Comparison of ENCODE assay signal across 9 mouse cellular contexts in the genomic region with DNA sequence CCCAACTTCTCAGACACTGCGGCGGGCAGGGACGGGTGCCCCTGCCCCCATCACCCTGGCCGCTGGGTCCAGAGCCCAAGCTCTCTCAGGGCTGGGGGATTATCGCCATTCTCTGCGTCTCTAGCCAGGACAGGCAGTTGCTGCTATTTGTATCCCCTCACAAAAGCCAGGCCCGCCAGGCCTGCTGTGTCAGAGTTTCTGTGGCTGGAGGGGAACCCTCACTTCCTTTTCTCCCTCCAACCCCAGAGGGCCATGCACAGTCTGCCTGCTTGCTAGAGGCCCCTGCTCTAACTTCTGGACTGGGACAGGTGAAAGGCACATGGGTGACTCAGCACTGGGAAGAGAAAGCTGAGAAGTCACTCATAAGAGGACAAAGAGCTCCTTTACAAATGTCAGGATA. TPM values are rescaled to one million over a fixed set of nuclear protein-coding genes. Genes with fewer than 3 reads are reported as not detected.
DNase-seq lines count a peak whose midpoint lies in the region; ATAC-seq and TF ChIP-seq lines count a peak whose summit lies in the region.
"Had no signal": no experiment of that assay in that cellular context is flagged by ENCODE, and none has a peak within 500 bp of the region (broad histone marks: within the 10 kb centered on the region; RNA-seq: fewer than 3 reads in every experiment).

No protein-coding gene starts in this region.

- no peaks in the 10 kb centered on the region for H3K36me3 ChIP-seq in heart, embryonic 16.5 days (ENCODE audit: control insufficient read depth, insufficient read depth)
- H3K36me3 ChIP-seq in ES-Bruce4 (ENCODE audit: control insufficient read depth, insufficient read depth, low read length, poor library complexity, severe bottlenecking), result no peaks in the 10 kb centered on the region
- no peaks in the 10 kb centered on the region for H3K36me3 ChIP-seq in hindbrain, embryonic 12.5 days
- H3K36me3 ChIP-seq: G1E had no signal

- no peak overlapping the region for H3K4me3 ChIP-seq in heart, embryonic 16.5 days (ENCODE audit: low read length)
- peak overlapping the region; percentile 35 for H3K4me3 ChIP-seq in ES-Bruce4 (ENCODE audit: low read depth, low read length)
- 0 out of 2 replicates have a peak overlapping the region, but pooled peaks have one; percentile 4 for H3K4me3 ChIP-seq in hindbrain, embryonic 12.5 days

- H3K4me2 ChIP-seq in heart, embryonic 16.5 days (ENCODE audit: low read depth, low read length), result peak overlapping the region; percentile 36
- peak overlapping the region; percentile 31; the same call in 1 of the 2 replicates for H3K4me2 ChIP-seq in hindbrain, embryonic 12.5 days (replicated peaks)

- no peak for DNase-seq in heart, adult 11 months
- no peak for DNase-seq in cerebellum, adult 9-11 months
- DNase-seq in adrenal gland, postnatal 4 days (ENCODE audit: low spot score in 2 of 2), result no peak
- no peak for DNase-seq in adipocyte (ENCODE audit: low spot score)

- no peak for TF ChIP-seq EP300 in ES-Bruce4 (IDR thresholded peaks at IDR 0.05; ENCODE audit: insufficient read depth, low read depth, low read length)

- H3K4me1 ChIP-seq in heart, embryonic 16.5 days (ENCODE audit: control insufficient read depth, insufficient read depth, low read length), result peaks cover 12% of the 10 kb centered on the region
- H3K4me1 ChIP-seq in ES-Bruce4 (ENCODE audit: control insufficient read depth, insufficient read depth, low read length), result no peaks in the 10 kb centered on the region
- peaks cover 30% of the 10 kb centered on the region for H3K4me1 ChIP-seq in hindbrain, embryonic 12.5 days

- H3K9me3 ChIP-seq in heart, embryonic 16.5 days (replicated peaks; ENCODE audit: control insufficient read depth, low read length), result no peaks in the 10 kb centered on the region
- H3K9me3 ChIP-seq in ES-Bruce4 (replicated peaks; ENCODE audit: control insufficient read depth, insufficient read depth, low read length, poor library complexity, severe bottlenecking), result no peaks in the 10 kb centered on the region
- no peaks in the 10 kb centered on the region for H3K9me3 ChIP-seq in hindbrain, embryonic 12.5 days (replicated peaks)

- peak overlapping the region; percentile 21; the same call in 1 of the 2 replicates for H3K9ac ChIP-seq in heart, embryonic 16.5 days (ENCODE audit: low read length)
- H3K9ac ChIP-seq in ES-Bruce4 (ENCODE audit: low read depth, poor library complexity, severe bottlenecking), result 0 out of 2 replicates have a peak overlapping the region, but pooled peaks have one; percentile 40
- H3K9ac ChIP-seq in hindbrain, embryonic 12.5 days, result peak overlapping the region; percentile 32; the same call in 1 of the 2 replicates

- ATAC-seq in heart, embryonic 16.5 days (replicated peaks; ENCODE audit: extremely low read depth, insufficient read depth, low FRiP score), result no peak
- no peak for ATAC-seq in hindbrain, embryonic 12.5 days (ENCODE audit: low FRiP score)
- peak; percentile 59 for ATAC-seq in megakaryocyte, adult 5-6 weeks (ENCODE audit: poor library complexity, severe bottlenecking)

- H3K27me3 ChIP-seq in heart, embryonic 16.5 days (ENCODE audit: control insufficient read depth, insufficient read depth, low read length), result peaks cover 64% of the 10 kb centered on the region
- peaks cover 5% of the 10 kb centered on the region; the same call in 1 of the 2 replicates for H3K27me3 ChIP-seq in ES-Bruce4 (ENCODE audit: control insufficient read depth, insufficient read depth, low read length, poor library complexity, severe bottlenecking)
- peaks cover 82% of the 10 kb centered on the region for H3K27me3 ChIP-seq in hindbrain, embryonic 12.5 days

- no peak overlapping the region for H3K27ac ChIP-seq in heart, embryonic 16.5 days (ENCODE audit: low read length)
- no peak overlapping the region for H3K27ac ChIP-seq in ES-Bruce4 (ENCODE audit: insufficient read depth, low read length)
- H3K27ac ChIP-seq in hindbrain, embryonic 12.5 days, result no peak overlapping the region

- no peak for TF ChIP-seq POLR2A in ES-Bruce4 (IDR thresholded peaks at IDR 0.05; ENCODE audit: insufficient read depth, low read length)

- no peak for TF ChIP-seq CTCF in ES-Bruce4 (IDR thresholded peaks at IDR 0.05; ENCODE audit: low read depth, low read length)

- WGBS in heart, embryonic 16.5 days, result 4% methylated on average over 7 of the region's 7 CpGs
- WGBS in hindbrain, embryonic 12.5 days, result under 1% methylated on average over 7 of the region's 7 CpGs

RNA-seq across cellular contexts. Expression of gene Rspo1, which starts 4.1 kb away (rescaled TPM):
- 5.5 and 5.9 TPM in 2 replicates for polyA plus RNA-seq in heart, embryonic 16.5 days (2015; fragmentation: Nextera tagmentation; extraction: Ambion mirVana)
- 1.9 and 2.5 TPM in 2 replicates for polyA plus RNA-seq in ES-Bruce4 (2011; ENCODE audit: insufficient read depth, insufficient read length, low read depth, missing spikeins)
- 7.0 and 9.1 TPM in 2 replicates for polyA plus RNA-seq in hindbrain, embryonic 12.5 days (2016; fragmentation: Nextera tagmentation; extraction: Ambion mirVana)
- total RNA-seq in megakaryocyte, adult 5-6 weeks (2015), result 9.5 and 11.9 TPM in 2 replicates
- 4.8 and 5.9 TPM in 2 replicates for total RNA-seq in megakaryocyte, adult 5-6 weeks (2017)
- 1 to 10 TPM; 6.7 to 9.7 TPM for total RNA-seq in adrenal gland, postnatal 4 days (2021)
- total RNA-seq: G1E had no signal
- polyA plus RNA-seq: G1E had no signal

RNA-seq across cellular contexts. Expression of gene Gnl2, which starts 26.1 kb away (rescaled TPM):
- polyA plus RNA-seq in heart, embryonic 16.5 days (2015; fragmentation: Nextera tagmentation; extraction: Ambion mirVana), result 59.7 and 66.2 TPM in 2 replicates
- polyA plus RNA-seq in ES-Bruce4 (2011; ENCODE audit: insufficient read depth, insufficient read length, low read depth, missing spikeins), result 112 and 140 TPM in 2 replicates
- polyA plus RNA-seq in hindbrain, embryonic 12.5 days (2016; fragmentation: Nextera tagmentation; extraction: Ambion mirVana), result 94.9 and 96.6 TPM in 2 replicates
- total RNA-seq in megakaryocyte, adult 5-6 weeks (2015), result 30.6 and 36.1 TPM in 2 replicates
- 61.7 and 64.0 TPM in 2 replicates for total RNA-seq in megakaryocyte, adult 5-6 weeks (2017)
- 10 to 100 TPM; 79.6 to 81.6 TPM for total RNA-seq in adrenal gland, postnatal 4 days (2021)

RNA-seq across cellular contexts. Expression of gene Cdca8, which starts 51.2 kb away (rescaled TPM):
- polyA plus RNA-seq in heart, embryonic 16.5 days (2015; fragmentation: Nextera tagmentation; extraction: Ambion mirVana), result 117 and 122 TPM in 2 replicates
- 209 and 212 TPM in 2 replicates for polyA plus RNA-seq in ES-Bruce4 (2011; ENCODE audit: insufficient read depth, insufficient read length, low read depth, missing spikeins)
- 130 and 135 TPM in 2 replicates for polyA plus RNA-seq in hindbrain, embryonic 12.5 days (2016; fragmentation: Nextera tagmentation; extraction: Ambion mirVana)
- 109 and 126 TPM in 2 replicates for total RNA-seq in megakaryocyte, adult 5-6 weeks (2015)
- 116 and 152 TPM in 2 replicates for total RNA-seq in megakaryocyte, adult 5-6 weeks (2017)
- total RNA-seq in adrenal gland, postnatal 4 days (2021), result 10 to 100 TPM; 25.6 to 31.5 TPM

RNA-seq across cellular contexts. Expression of gene 9930104L06Rik, which starts 53.5 kb away (rescaled TPM):
- polyA plus RNA-seq in heart, embryonic 16.5 days (2015; fragmentation: Nextera tagmentation; extraction: Ambion mirVana), result 8.8 and 10.3 TPM in 2 replicates
- polyA plus RNA-seq in ES-Bruce4 (2011; ENCODE audit: insufficient read depth, insufficient read length, low read depth, missing spikeins), result 9.5 and 15.2 TPM in 2 replicates
- polyA plus RNA-seq in hindbrain, embryonic 12.5 days (2016; fragmentation: Nextera tagmentation; extraction: Ambion mirVana), result 16.7 and 18.1 TPM in 2 replicates
- 2.4 and 4.0 TPM in 2 replicates for total RNA-seq in megakaryocyte, adult 5-6 weeks (2015)
- total RNA-seq in megakaryocyte, adult 5-6 weeks (2017), result 6.7 and 7.8 TPM in 2 replicates
- 10 to 100 TPM; 17.8 to 23.3 TPM for total RNA-seq in adrenal gland, postnatal 4 days (2021)
